In genomic region chr4:106083546-106083945, GRCm38 (mm10) we compare ENCODE assay signal across 15 mouse cellular contexts.
"Had no signal": no experiment of that assay in that cellular context is flagged by ENCODE, and none has a peak within 500 bp of the region (broad histone marks: within the 10 kb centered on the region; RNA-seq: fewer than 3 reads in every experiment).

No protein-coding gene starts in this region.

- H3K27ac ChIP-seq: liver, embryonic 12.5 days; liver, embryonic 14.5 days; lung, embryonic 15.5 days; macrophage; midbrain, embryonic 13.5 days; midbrain, embryonic 15.5 days; neural tube, embryonic 12.5 days; stomach, embryonic 15.5 days; stomach, postnatal 0 days had no signal

- H3K27me3 ChIP-seq: liver, embryonic 12.5 days; lung, embryonic 15.5 days; midbrain, embryonic 13.5 days; midbrain, embryonic 15.5 days; neural tube, embryonic 12.5 days; stomach, embryonic 15.5 days had no signal

- H3K36me3 ChIP-seq: liver, embryonic 12.5 days; lung, embryonic 15.5 days; midbrain, embryonic 13.5 days; midbrain, embryonic 15.5 days; neural tube, embryonic 12.5 days; stomach, embryonic 15.5 days had no signal

- H3K9me3 ChIP-seq: liver, embryonic 12.5 days; lung, embryonic 15.5 days; midbrain, embryonic 15.5 days; neural tube, embryonic 12.5 days; stomach, embryonic 15.5 days had no signal

- DNase-seq: right cerebral cortex, postnatal 14 days; thymus, adult 2 months; thymus, postnatal 25 days; thymus, postnatal 4 days had no signal

- H3K4me1 ChIP-seq: liver, embryonic 12.5 days; lung, embryonic 15.5 days; megakaryocyte, embryonic 14.5 days; midbrain, embryonic 13.5 days; midbrain, embryonic 15.5 days; neural tube, embryonic 12.5 days; stomach, embryonic 15.5 days had no signal

- H3K9ac ChIP-seq: liver, embryonic 12.5 days; liver, embryonic 14.5 days; lung, embryonic 15.5 days; midbrain, embryonic 13.5 days; midbrain, embryonic 15.5 days; neural tube, embryonic 12.5 days; stomach, embryonic 15.5 days had no signal

- H3K4me3 ChIP-seq: liver, embryonic 12.5 days; lung, embryonic 15.5 days; megakaryocyte, embryonic 14.5 days; midbrain, embryonic 13.5 days; midbrain, embryonic 15.5 days; neural tube, embryonic 12.5 days; stomach, embryonic 15.5 days had no signal

- H3K4me2 ChIP-seq: liver, embryonic 12.5 days; lung, embryonic 15.5 days; midbrain, embryonic 11.5 days; midbrain, embryonic 13.5 days; midbrain, embryonic 15.5 days; neural tube, embryonic 12.5 days; stomach, embryonic 15.5 days had no signal

- ATAC-seq: liver, embryonic 12.5 days; midbrain, embryonic 13.5 days; midbrain, embryonic 15.5 days had no signal
